Mouse (Mus musculus): ENCODE measurements at regions not wholly inside any gene's neighbourhood (a gene's known extent, or its start where the extent isn't known, plus 50 kb on each side); places are given as distances from the start of the nearest gene placed in this dataset.

GRCm38 (mm10) chr11:40371696-40372095 is 323.3 kb downstream of the Mat2b start:
- TF ChIP-seq POLR2A (IDR thresholded peaks at IDR 0.05; ENCODE audit: borderline replicate concordance, insufficient read depth, low read length) (no peak), CTCF (IDR thresholded peaks at IDR 0.05; ENCODE audit: borderline replicate concordance, insufficient read depth, low read depth, low read length) (no peak)
